Mouse (Mus musculus) cerebellum, postnatal 4 days (tissue): Measurements from ENCODE around the gene Fam90a1a.
"Not testable (repeated sequence)": the region's sequence is repeated elsewhere in the genome, so short reads cannot be mapped to it uniquely, and the experiment has no call there.

Source experiments
- DNase-seq, 2 experiments: peaks; one replicate each; pipeline ENCODE4 v3.0.0; 2022; ENCODE audit warnings: low spot score in 2 of 2, mixed read lengths in 1 of 2

The Fam90a1a gene

GRCm38 (mm10) chr8:21958414-21958813 is at the start of gene Fam90a1a:
Fam90a1a (plus strand) TSS chr8:21958714.
- DNase-seq = no peak

- DNase-seq = no peak
These were observed 46.6 kb upstream of the Fam90a1a start for GRCm38 (mm10) chr8:21911931-21912330.

GRCm38 (mm10) chr8:21912554-21912953 is 46.0 kb upstream of the Fam90a1a start:
- no peak for DNase-seq

GRCm38 (mm10) chr8:21915625-21916024 is 42.9 kb upstream of the Fam90a1a start:
- no peak for DNase-seq

- not testable (repeated sequence) for DNase-seq
These were observed 27.8 kb upstream of the Fam90a1a start for GRCm38 (mm10) chr8:21930754-21931153.

GRCm38 (mm10) chr8:21932610-21933009 is 25.9 kb upstream of the Fam90a1a start, which contains the start of gene Defb15:
Defb15 (minus strand) TSS chr8:21932710.
- no peak for DNase-seq

- not testable (repeated sequence) for DNase-seq
These were observed 20.5 kb upstream of the Fam90a1a start, which contains the start of gene Defb35 for GRCm38 (mm10) chr8:21938052-21938451. Defb35 (plus strand) TSS chr8:21938352.

- no peak for DNase-seq
These were observed 12.1 kb upstream of the Fam90a1a start, which contains the start of gene Defb13 for GRCm38 (mm10) chr8:21946462-21946861. Defb13 (plus strand) TSS chr8:21946762.

- peak in 1 of 2 experiments; percentile 10 for DNase-seq
These were observed 11.1 kb upstream of the Fam90a1a start for GRCm38 (mm10) chr8:21947311-21948017.

- peak; percentile 36 to 58 for DNase-seq
These were observed 3.2 kb upstream of the Fam90a1a start for GRCm38 (mm10) chr8:21955321-21955720.

GRCm38 (mm10) chr8:21956336-21956735 is 2.2 kb upstream of the Fam90a1a start:
- no peak for DNase-seq

GRCm38 (mm10) chr8:21966646-21967045 is 8.1 kb downstream of the Fam90a1a start:
- DNase-seq = no peak

- no peak for DNase-seq
These were observed 11.0 kb downstream of the Fam90a1a start, which contains the start of gene Ccdc70 for GRCm38 (mm10) chr8:21969475-21969874. Ccdc70 (plus strand) TSS chr8:21969775.

GRCm38 (mm10) chr8:21978193-21978592 is 19.7 kb downstream of the Fam90a1a start:
- DNase-seq = peak in 1 of 2 experiments; percentile 6

- peak in 1 of 2 experiments; percentile 18 for DNase-seq
These were observed 23.3 kb downstream of the Fam90a1a start for GRCm38 (mm10) chr8:21981664-21982337.

GRCm38 (mm10) chr8:21992184-21992583 is 33.7 kb downstream of the Fam90a1a start:
- peak in 1 of 2 experiments; percentile 33 for DNase-seq

GRCm38 (mm10) chr8:21995181-21995580 is 36.7 kb downstream of the Fam90a1a start:
- DNase-seq = no peak

- DNase-seq = no peak
These were observed 46.4 kb downstream of the Fam90a1a start for GRCm38 (mm10) chr8:22004750-22005522.

- no peak for DNase-seq
These were observed 47.9 kb downstream of the Fam90a1a start for GRCm38 (mm10) chr8:22006423-22006822.

- DNase-seq = no peak
These were observed 50.9 kb downstream of the Fam90a1a start for GRCm38 (mm10) chr8:22009403-22009802.

- no peak for DNase-seq
These were observed 54.7 kb downstream of the Fam90a1a start for GRCm38 (mm10) chr8:22013034-22013707.
